Comparison of ENCODE assay signal across 22 mouse cellular contexts in the genomic region with DNA sequence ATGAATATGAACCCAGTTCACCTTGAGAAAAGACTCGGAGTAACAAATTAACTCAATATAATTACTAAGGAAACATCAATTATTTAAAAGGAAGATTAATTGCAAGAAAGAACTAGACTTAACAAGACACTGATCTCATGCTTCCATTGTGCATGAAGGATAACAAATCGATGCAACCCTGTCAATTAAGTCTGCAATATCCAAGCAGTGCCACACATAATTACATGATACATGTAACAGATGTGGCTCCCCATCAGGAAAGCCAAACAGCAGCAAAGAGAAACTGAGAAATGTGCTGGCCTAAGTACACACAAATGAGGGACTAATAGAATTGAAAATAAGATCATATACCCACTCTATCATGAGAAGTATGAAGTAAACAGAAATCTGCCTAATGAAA.
DNase-seq lines count a peak whose midpoint lies in the region; ATAC-seq lines count a peak whose summit lies in the region.
"Had no signal": no experiment of that assay in that cellular context is flagged by ENCODE, and none has a peak within 500 bp of the region (broad histone marks: within the 10 kb centered on the region; RNA-seq: fewer than 3 reads in every experiment).

No protein-coding gene starts in this region.

- no peak overlapping the region for H3K27ac ChIP-seq in hindbrain, embryonic 11.5 days (ENCODE audit: low read depth, low read length)
- H3K27ac ChIP-seq in hindbrain, embryonic 10.5 days = no peak overlapping the region
- no peak overlapping the region for H3K27ac ChIP-seq in midbrain, embryonic 12.5 days (replicated peaks)
- no peak overlapping the region for H3K27ac ChIP-seq in midbrain, embryonic 15.5 days
- H3K27ac ChIP-seq: embryonic facial prominence, embryonic 12.5 days; embryonic facial prominence, embryonic 15.5 days; gastrocnemius, adult 2 months; intestine, embryonic 15.5 days had no signal

- no peak overlapping the region for H3K4me2 ChIP-seq in hindbrain, embryonic 11.5 days (replicated peaks; ENCODE audit: low read depth, low read length)
- no peak overlapping the region for H3K4me2 ChIP-seq in midbrain, embryonic 12.5 days (replicated peaks)
- no peak overlapping the region for H3K4me2 ChIP-seq in midbrain, embryonic 15.5 days
- H3K4me2 ChIP-seq: embryonic facial prominence, embryonic 12.5 days; embryonic facial prominence, embryonic 15.5 days; heart, embryonic 11.5 days; intestine, embryonic 15.5 days had no signal

- H3K4me1 ChIP-seq in hindbrain, embryonic 11.5 days (replicated peaks; ENCODE audit: control insufficient read depth, insufficient read depth, low read length) = no peaks in the 10 kb centered on the region
- no peaks in the 10 kb centered on the region for H3K4me1 ChIP-seq in hindbrain, embryonic 10.5 days (replicated peaks)
- H3K4me1 ChIP-seq in midbrain, embryonic 12.5 days = no peaks in the 10 kb centered on the region
- no peaks in the 10 kb centered on the region for H3K4me1 ChIP-seq in midbrain, embryonic 15.5 days
- H3K4me1 ChIP-seq: embryonic facial prominence, embryonic 12.5 days; embryonic facial prominence, embryonic 15.5 days; intestine, embryonic 15.5 days had no signal

- whole genome bisulfite sequencing in hindbrain, embryonic 11.5 days = 62% methylated on average over 2 of the region's 2 CpGs
- WGBS in hindbrain, embryonic 10.5 days = 78% methylated on average over 2 of the region's 2 CpGs
- WGBS in midbrain, embryonic 12.5 days = 76% methylated on average over 2 of the region's 2 CpGs
- 67% methylated on average over 2 of the region's 2 CpGs for WGBS in midbrain, embryonic 15.5 days

- no peaks in the 10 kb centered on the region for H3K27me3 ChIP-seq in hindbrain, embryonic 11.5 days (ENCODE audit: control insufficient read depth, insufficient read depth, low read length)
- no peaks in the 10 kb centered on the region for H3K27me3 ChIP-seq in hindbrain, embryonic 10.5 days (ENCODE audit: insufficient read depth, poor library complexity, severe bottlenecking)
- H3K27me3 ChIP-seq in midbrain, embryonic 12.5 days = no peaks in the 10 kb centered on the region
- H3K27me3 ChIP-seq in midbrain, embryonic 15.5 days (replicated peaks) = no peaks in the 10 kb centered on the region
- H3K27me3 ChIP-seq: embryonic facial prominence, embryonic 12.5 days; embryonic facial prominence, embryonic 15.5 days; intestine, embryonic 15.5 days; Patski had no signal

- no peaks in the 10 kb centered on the region for H3K9me3 ChIP-seq in hindbrain, embryonic 11.5 days (ENCODE audit: control insufficient read depth, low read length)
- no peaks in the 10 kb centered on the region for H3K9me3 ChIP-seq in hindbrain, embryonic 10.5 days
- no peaks in the 10 kb centered on the region for H3K9me3 ChIP-seq in midbrain, embryonic 12.5 days
- no peaks in the 10 kb centered on the region for H3K9me3 ChIP-seq in midbrain, embryonic 15.5 days
- H3K9me3 ChIP-seq: embryonic facial prominence, embryonic 12.5 days; embryonic facial prominence, embryonic 15.5 days; intestine, embryonic 15.5 days had no signal

- no peak overlapping the region for H3K4me3 ChIP-seq in hindbrain, embryonic 11.5 days (ENCODE audit: low read depth, low read length)
- H3K4me3 ChIP-seq in hindbrain, embryonic 10.5 days = no peak overlapping the region
- H3K4me3 ChIP-seq in midbrain, embryonic 12.5 days = no peak overlapping the region
- no peak overlapping the region for H3K4me3 ChIP-seq in midbrain, embryonic 15.5 days
- H3K4me3 ChIP-seq: embryonic facial prominence, embryonic 12.5 days; embryonic facial prominence, embryonic 15.5 days; gastrocnemius, adult 2 months; intestine, embryonic 15.5 days had no signal

- no peaks in the 10 kb centered on the region for H3K36me3 ChIP-seq in hindbrain, embryonic 11.5 days (ENCODE audit: control insufficient read depth, insufficient read depth, low read length)
- no peaks in the 10 kb centered on the region for H3K36me3 ChIP-seq in hindbrain, embryonic 10.5 days
- no peaks in the 10 kb centered on the region for H3K36me3 ChIP-seq in midbrain, embryonic 12.5 days
- no peaks in the 10 kb centered on the region for H3K36me3 ChIP-seq in midbrain, embryonic 15.5 days (replicated peaks)
- H3K36me3 ChIP-seq: embryonic facial prominence, embryonic 12.5 days; embryonic facial prominence, embryonic 15.5 days; intestine, embryonic 15.5 days had no signal

- DNase-seq in hindbrain, embryonic 11.5 days (ENCODE audit: low spot score) = peak; percentile 12
- DNase-seq in hindbrain, embryonic 10.5 days (ENCODE audit: low spot score) = no peak
- peak; percentile 74 for DNase-seq in MN1 (ENCODE audit: low spot score)
- no peak for DNase-seq in urinary bladder, postnatal 4 days (ENCODE audit: low spot score in 2 of 2)
- DNase-seq: adrenal gland, postnatal 10 days; adrenal gland, postnatal 36 days; cerebellum, adult 11 months; cerebellum, adult 2 months; cerebellum, adult 9-11 months; cerebellum, postnatal 25 days; forebrain, postnatal 0 days; gastrocnemius, adult 2 months; gastrocnemius, postnatal 14 days; heart, adult 11 months had no signal

- peak; percentile 75 for ATAC-seq in hindbrain, embryonic 11.5 days (ENCODE audit: low FRiP score)
- ATAC-seq in midbrain, embryonic 12.5 days (ENCODE audit: low FRiP score, low read depth) = peak; percentile 65; the same call in 1 of the 2 replicates
- ATAC-seq in midbrain, embryonic 15.5 days (replicated peaks) = no peak
- ATAC-seq: forebrain, embryonic 14.5 days; forebrain, postnatal 0 days; intestine, embryonic 15.5 days; Patski had no signal

- H3K9ac ChIP-seq in hindbrain, embryonic 11.5 days (ENCODE audit: low read depth, low read length) = no peak overlapping the region
- no peak overlapping the region for H3K9ac ChIP-seq in midbrain, embryonic 12.5 days (replicated peaks)
- no peak overlapping the region for H3K9ac ChIP-seq in midbrain, embryonic 15.5 days
- H3K9ac ChIP-seq: embryonic facial prominence, embryonic 12.5 days; embryonic facial prominence, embryonic 15.5 days; forebrain, postnatal 0 days; intestine, embryonic 15.5 days had no signal

Comparison
In these comparisons a context has a peak if more than half of its experiments do, and no peak if none do; other contexts are left out.
1. DNase-seq: peak in hindbrain, embryonic 11.5 days (single experiment) and MN1 (single experiment); none in hindbrain, embryonic 10.5 days (single experiment) and urinary bladder, postnatal 4 days (0 of 2).